Mouse (Mus musculus) granulocyte monocyte progenitor cell, adult 5-6 weeks (primary cell): ENCODE measurements around the gene Ranbp9. TPM values are rescaled to one million over a fixed set of nuclear protein-coding genes. Genes with fewer than 3 reads are reported as not detected.

Experiments used
- ATAC-seq: replicated peaks from 2 replicates; pipeline ENCODE4 v1.8.0; 2016; ENCODE audit warnings: mild to moderate bottlenecking, moderate TSS enrichment, inconsistent platforms; ENCODE audit not compliant: poor library complexity, severe bottlenecking
- total RNA-seq, 2 experiments: library from RNA; stranded (forward) in 1 of 2; stranded (reverse) in 1 of 2; fragments of 200-712, 200-1000 nt in 1 of 2; fragments of >200 nt in 1 of 2; fragmentation: Nextera tagmentation in 1 of 2; gene quantifications; 2 replicates each; pipeline ENCODE4 v1.2.3; 2014 to 2017

Ranbp9 gene
- total RNA-seq, 2 experiments from 2014 or later: 46.1 to 56.4 TPM

DNA sequence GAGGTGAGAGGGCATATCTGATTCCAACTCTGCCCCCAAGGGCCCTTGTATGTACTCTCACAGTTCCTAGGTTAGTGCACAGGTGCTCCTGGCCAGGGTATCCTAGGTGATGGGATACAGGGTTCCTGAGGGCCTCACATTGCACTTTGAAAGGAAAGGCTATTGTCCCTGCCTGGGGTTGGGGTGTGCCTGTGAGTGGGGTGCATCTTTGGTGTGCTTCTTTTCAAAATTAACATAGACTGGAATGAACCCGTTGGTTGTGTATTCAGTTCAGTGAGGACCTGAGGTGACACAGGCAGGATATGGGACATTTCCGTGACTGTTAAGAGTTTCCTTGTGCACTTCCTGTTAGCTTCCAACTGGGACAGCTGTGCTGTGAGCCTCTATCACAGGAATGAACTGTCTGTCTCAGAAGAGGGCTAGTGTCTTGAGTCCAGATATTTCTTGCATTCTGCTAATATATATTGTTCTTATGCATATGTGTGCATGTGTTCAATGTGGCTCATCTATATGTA lies 106.1 kb downstream of the Ranbp9 start:
- ATAC-seq: no peak

DNA sequence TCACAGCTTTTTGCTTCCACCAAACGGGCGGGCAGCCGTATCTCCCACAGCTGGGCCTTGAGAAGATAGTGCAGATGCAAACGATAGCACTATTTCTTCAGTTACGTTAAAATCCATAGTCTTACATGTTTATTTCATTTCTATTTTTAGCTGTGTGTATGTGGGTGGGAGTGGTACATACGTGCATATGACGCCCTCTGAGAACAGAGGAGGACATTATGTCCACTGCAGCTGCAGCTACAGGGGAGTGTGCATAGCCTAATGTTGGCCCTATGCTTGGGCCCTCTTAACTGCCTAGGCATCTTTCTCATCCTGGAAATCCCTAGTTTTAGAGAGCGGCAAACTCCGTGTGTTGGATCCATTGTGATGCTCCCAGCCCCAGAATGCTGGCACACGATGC lies 106.9 kb downstream of the Ranbp9 start:
- no peak for ATAC-seq

DNA sequence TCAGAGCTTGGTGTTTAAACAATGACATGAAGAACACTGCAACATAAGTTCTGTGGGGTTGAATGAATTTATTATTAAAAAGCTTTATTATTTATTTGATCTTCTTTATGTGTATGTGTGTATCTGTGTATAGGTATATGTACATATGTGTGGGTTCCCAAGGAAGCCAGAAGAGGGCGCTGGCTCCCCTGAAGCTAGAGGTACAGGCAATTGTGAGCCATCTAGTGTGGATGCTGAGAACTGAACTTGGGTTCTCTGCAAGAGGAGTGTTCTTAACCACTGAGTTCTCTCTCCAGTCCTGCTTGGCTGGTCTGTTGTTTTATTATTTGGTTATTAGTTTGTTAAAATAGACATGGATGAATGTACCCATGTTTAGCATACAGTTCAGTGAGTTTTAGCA lies 108.2 kb downstream of the Ranbp9 start:
- ATAC-seq: no peak

DNA sequence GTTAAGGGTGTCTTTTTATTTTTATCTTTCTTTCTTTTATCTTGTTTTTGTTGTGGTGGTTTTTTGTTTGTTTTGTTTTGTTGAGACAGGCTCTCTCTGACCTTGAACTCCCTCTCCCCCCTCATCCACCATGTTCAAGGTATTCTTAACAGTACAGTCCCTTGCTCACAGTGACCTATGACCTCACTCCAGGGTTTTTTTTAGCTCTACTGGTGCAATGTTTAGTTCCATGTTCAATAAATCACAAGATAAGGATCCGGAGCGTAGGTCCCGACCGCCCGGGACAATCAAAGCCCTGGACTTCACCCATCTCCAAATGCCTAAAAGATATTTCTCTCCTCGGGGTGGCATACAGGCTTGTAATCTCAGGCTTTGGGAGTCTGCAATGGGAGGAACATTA lies 111.0 kb downstream of the Ranbp9 start:
- no peak for ATAC-seq

DNA sequence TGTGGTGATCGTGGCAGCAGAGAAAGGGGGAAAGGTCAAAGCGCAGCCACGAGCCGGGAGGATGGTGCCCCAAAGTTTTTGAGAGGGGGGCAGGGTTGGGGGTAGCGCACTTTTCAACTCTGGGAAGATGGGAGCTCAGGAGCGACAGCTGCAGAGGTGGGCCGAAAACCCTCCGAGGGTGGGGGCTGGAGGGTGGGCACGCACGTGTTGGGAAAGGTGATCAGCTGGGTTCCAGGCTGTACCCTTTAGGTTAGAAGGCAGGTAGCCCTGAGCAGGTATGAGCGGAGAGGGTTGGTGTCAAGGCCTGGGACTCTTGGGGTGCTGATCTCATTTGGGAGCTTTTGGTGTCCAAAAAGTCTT lies 115.3 kb downstream of the Ranbp9 start:
- no peak for ATAC-seq

DNA sequence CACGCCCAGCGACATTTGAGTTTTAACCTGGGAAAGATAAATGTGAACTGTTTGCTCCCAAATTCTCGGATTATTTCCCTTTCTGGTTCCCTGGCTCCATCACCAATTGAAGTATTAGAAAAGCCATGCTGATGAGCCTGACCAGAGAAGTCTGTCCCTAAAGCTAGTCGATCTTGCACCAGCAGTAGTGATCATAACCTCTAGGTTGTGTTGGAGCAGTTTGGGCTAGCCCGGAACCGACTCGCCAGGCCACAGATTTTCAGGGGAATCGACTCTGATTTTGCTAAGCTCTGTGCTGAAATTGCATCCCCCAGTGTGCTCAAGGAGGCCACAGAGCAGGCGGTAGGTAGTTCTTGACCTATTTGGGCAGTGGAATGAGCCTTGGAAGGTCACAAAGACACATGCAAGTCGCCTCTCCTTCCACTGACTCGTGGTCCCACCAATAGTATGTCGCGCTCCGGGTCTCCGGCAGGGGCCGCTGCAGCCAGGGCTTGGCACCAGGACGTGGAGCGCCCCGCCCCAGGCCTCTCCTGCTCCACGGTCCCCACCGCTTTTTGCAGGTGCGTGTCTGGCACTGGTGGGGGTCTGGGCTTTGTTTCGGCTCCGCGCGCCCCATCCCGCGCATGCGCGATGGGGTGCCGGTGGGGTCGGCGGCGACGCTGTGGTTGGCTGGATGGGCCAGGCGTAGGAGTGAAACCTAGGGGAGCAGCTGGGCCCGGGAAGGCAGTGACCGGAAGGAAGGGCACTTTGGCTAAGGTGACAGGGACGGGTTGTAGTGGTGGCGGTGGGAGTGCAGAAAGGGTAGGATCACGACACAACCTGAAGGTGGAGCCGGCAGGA lies 115.9 kb downstream of the Ranbp9 start, which contains the start of gene Sirt5:
Sirt5 (plus strand) TSS at position 512 of the 840 bp plus-strand sequence.
- peak; percentile 99 for ATAC-seq

DNA sequence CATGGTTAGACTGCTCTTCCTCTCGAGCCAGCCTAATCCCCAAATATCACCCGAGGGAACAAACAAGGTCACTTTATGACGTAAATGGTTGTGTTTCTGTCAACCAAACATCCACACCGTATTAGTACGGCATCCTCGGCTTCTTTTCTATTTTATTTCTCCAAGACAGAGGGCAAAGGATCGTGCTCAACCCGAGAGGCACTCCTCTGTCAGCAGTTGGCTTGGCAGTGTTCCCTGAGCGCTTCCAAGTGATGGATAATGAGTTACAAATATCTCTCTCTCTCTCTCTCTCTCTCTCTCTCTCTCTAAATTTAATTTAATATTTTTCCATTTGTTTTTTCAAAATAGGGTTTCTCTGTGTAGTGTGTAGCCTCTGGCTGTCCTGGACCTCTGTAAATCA lies 118.7 kb downstream of the Ranbp9 start:
- no peak for ATAC-seq

DNA sequence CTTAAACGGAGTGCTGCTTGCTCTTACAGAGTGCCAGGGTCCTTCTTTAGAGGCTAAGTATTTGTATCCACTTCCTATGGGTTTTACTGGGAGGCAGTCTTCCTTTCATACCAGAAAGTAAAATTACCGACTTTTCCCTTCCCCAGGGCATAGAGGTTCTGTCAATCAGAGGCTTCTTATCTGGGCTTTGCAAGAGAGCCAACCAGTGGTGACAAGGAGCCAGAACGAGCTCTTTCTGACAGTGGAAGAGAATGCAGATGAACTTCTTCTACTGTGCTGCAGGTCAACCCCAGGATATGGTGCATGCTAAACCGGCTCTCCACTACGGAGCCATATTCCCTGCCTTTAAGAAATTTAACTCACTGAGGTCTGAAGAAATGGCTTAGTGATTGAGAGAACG lies 120.5 kb downstream of the Ranbp9 start:
- no peak for ATAC-seq

DNA sequence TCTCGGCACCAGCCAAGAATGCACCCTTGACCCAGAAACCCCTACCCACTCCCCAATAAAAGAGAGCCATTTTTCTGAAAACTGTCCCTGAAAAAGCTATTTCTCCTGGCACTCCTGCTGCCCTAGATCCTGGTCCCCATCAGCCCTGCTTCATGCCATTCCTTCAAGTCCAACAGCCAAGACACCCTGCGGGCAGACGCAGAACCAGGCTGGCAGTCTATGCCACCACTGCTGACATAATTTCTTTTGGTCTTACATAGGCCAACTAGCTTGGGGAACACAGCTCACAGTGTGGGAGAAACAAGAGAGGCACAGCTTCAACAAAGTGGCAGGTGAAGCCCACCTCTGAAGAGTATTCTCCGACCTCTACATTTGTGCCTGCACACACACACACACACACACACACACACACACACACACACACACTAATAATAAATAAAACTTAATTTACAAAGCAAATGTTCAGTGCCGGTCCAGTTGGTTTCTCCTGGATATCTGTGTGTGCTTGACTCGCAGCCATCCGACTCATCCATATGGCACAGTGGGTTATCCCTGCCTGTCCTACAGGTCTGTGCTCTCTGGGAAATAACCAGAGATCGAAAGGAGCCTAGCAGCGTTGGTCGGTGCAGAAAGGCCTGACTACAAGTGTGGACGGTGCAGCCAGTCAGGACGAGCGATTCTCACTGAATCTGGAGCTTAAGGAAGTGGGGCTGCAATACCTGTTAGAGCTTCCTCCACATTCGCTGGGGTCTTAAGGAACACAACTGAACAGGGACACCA lies 124.5 kb downstream of the Ranbp9 start:
- no peak for ATAC-seq

DNA sequence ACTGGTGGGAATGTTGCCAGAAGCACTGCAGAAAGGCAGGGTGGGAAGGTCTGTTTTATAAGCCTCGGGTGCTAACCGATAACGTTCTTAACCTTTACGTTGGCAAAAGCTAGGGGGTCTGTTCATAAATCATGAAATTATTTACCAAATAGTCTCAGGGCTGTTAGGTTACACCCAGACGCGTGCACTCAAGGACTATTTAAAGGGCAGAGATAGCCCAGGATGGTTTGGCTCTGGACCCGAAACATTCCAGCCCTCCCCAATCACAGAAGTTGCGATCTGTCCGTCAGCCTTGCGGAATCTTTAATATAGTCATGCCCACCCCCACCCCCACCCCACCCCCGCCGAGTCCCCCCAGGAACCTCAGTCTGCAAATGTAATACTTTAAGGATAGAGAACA lies 126.7 kb downstream of the Ranbp9 start:
- ATAC-seq: no peak

DNA sequence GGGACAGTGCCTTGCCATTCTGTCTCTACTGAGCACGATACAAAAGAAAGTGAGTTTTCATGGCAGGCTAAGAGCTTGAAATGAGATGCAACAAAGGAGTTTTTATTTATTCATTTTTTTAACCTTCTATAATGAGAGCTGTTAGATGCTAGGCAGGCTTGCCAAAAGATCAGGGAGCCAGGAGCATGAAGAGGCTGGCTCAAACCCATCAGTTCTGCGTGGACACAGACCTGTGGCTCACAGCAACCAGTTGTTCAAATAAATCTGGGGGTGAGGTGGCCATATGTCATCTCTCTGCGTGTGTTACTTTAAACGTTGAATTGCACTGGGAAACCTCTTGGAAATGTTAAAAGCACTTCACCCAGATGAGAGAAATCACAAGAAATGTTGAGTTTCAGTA lies 127.7 kb downstream of the Ranbp9 start:
- no peak for ATAC-seq

Other genes with a start within 250 kb of the Ranbp9 start
- 13.2 and 13.9 TPM in 2 replicates for gene Gfod1, start 177.1 kb downstream of the Ranbp9 start, total RNA-seq (2014; fragmentation: Nextera tagmentation)
- gene Gfod1, start 177.1 kb downstream of the Ranbp9 start, total RNA-seq (2017): 7.5 and 7.8 TPM in 2 replicates
- gene Sirt5, start 115.8 kb downstream of the Ranbp9 start, total RNA-seq (2014; fragmentation: Nextera tagmentation): 5.2 and 15.7 TPM in 2 replicates
- gene Sirt5, start 115.8 kb downstream of the Ranbp9 start, total RNA-seq (2017): 5.2 and 6.0 TPM in 2 replicates
- 155 and 192 TPM in 2 replicates for gene Nol7, start 82.9 kb downstream of the Ranbp9 start, total RNA-seq (2014; fragmentation: Nextera tagmentation)
- 226 and 290 TPM in 2 replicates for gene Nol7, start 82.9 kb downstream of the Ranbp9 start, total RNA-seq (2017)
- gene Mcur1, start 78.9 kb upstream of the Ranbp9 start, total RNA-seq (2014; fragmentation: Nextera tagmentation): 17.1 and 19.3 TPM in 2 replicates
- gene Mcur1, start 78.9 kb upstream of the Ranbp9 start, total RNA-seq (2017): 12.4 TPM in 2 replicates
- not detected in 2 replicates for gene Rnf182, start 134.4 kb upstream of the Ranbp9 start, total RNA-seq (2014; fragmentation: Nextera tagmentation)
- not detected in 2 replicates for gene Rnf182, start 134.4 kb upstream of the Ranbp9 start, total RNA-seq (2017)